Mouse (Mus musculus): ENCODE data around the gene Gm49354. TPM values are rescaled to one million over a fixed set of nuclear protein-coding genes. Genes with fewer than 3 reads are reported as not detected.
"Not testable (repeated sequence)": the region's sequence is repeated elsewhere in the genome, so short reads cannot be mapped to it uniquely, and the experiment has no call there.

Gene Gm49354
- polyA plus RNA-seq, 1 experiment from 2014 or later, result not detected

GRCm38 (mm10) chr13:59800077-59800476 is 18.0 kb upstream of the Gm49354 start:
- 94% methylated on average over 2 of the region's 2 CpGs for WGBS
- Histone ChIP-seq H3K4me1 (ENCODE audit: control insufficient read depth, insufficient read depth, low read length) (no peaks in the 10 kb centered on the region), H3K4me2 (no peak overlapping the region), H3K27ac (ENCODE audit: low read depth, low read length) (no peak overlapping the region), H3K4me3 (ENCODE audit: low read depth, low read length) (no peak overlapping the region), H3K9ac (ENCODE audit: low read length) (no peak overlapping the region), H3K9me3 (ENCODE audit: control insufficient read depth, low read length) (no peaks in the 10 kb centered on the region), H3K27me3 (ENCODE audit: control insufficient read depth, insufficient read depth, low read length) (no peaks in the 10 kb centered on the region), H3K36me3 (ENCODE audit: control insufficient read depth, insufficient read depth, low read length) (peaks cover 41% of the 10 kb centered on the region)
- ATAC-seq (ENCODE audit: low FRiP score), result no peak
- no peak for DNase-seq (ENCODE audit: low spot score, missing footprints)

GRCm38 (mm10) chr13:59798306-59798705 is 16.3 kb upstream of the Gm49354 start:
- H3K9me3 ChIP-seq (ENCODE audit: control insufficient read depth, low read length), result no peaks in the 10 kb centered on the region
- no peak for ATAC-seq (ENCODE audit: low FRiP score)
- WGBS, result 94% methylated on average over 1 of the region's 1 CpGs
- H3K4me3 ChIP-seq (ENCODE audit: low read depth, low read length), result no peak overlapping the region
- no peak for DNase-seq (ENCODE audit: low spot score, missing footprints)
- no peak overlapping the region for H3K4me2 ChIP-seq
- no peak overlapping the region for H3K9ac ChIP-seq (ENCODE audit: low read length)
- H3K4me1 ChIP-seq (ENCODE audit: control insufficient read depth, insufficient read depth, low read length), result no peaks in the 10 kb centered on the region
- H3K36me3 ChIP-seq (ENCODE audit: control insufficient read depth, insufficient read depth, low read length), result peaks cover 35% of the 10 kb centered on the region
- no peaks in the 10 kb centered on the region for H3K27me3 ChIP-seq (ENCODE audit: control insufficient read depth, insufficient read depth, low read length)
- no peak overlapping the region for H3K27ac ChIP-seq (ENCODE audit: low read depth, low read length)

- Histone ChIP-seq H3K27me3 (ENCODE audit: control insufficient read depth, insufficient read depth, low read length) (no peaks in the 10 kb centered on the region), H3K9me3 (ENCODE audit: control insufficient read depth, low read length) (no peaks in the 10 kb centered on the region), H3K27ac (ENCODE audit: low read depth, low read length) (no peak overlapping the region), H3K4me3 (ENCODE audit: low read depth, low read length) (no peak overlapping the region), H3K4me1 (ENCODE audit: control insufficient read depth, insufficient read depth, low read length) (no peaks in the 10 kb centered on the region), H3K4me2 (no peak overlapping the region), H3K9ac (ENCODE audit: low read length) (no peak overlapping the region), H3K36me3 (ENCODE audit: control insufficient read depth, insufficient read depth, low read length) (peaks cover 38% of the 10 kb centered on the region)
- ATAC-seq (ENCODE audit: low FRiP score) (no peak), DNase-seq (ENCODE audit: low spot score, missing footprints) (no peak)
- 96% methylated on average over 9 of the region's 9 CpGs for WGBS
Observed at GRCm38 (mm10) chr13:59796466-59796848, 14.4 kb upstream of the Gm49354 start.

- Histone ChIP-seq H3K9ac (ENCODE audit: low read length) (no peak overlapping the region), H3K27ac (ENCODE audit: low read depth, low read length) (no peak overlapping the region), H3K27me3 (ENCODE audit: control insufficient read depth, insufficient read depth, low read length) (no peaks in the 10 kb centered on the region), H3K4me2 (no peak overlapping the region), H3K36me3 (ENCODE audit: control insufficient read depth, insufficient read depth, low read length) (peaks cover 38% of the 10 kb centered on the region), H3K4me3 (ENCODE audit: low read depth, low read length) (no peak overlapping the region), H3K4me1 (ENCODE audit: control insufficient read depth, insufficient read depth, low read length) (no peaks in the 10 kb centered on the region), H3K9me3 (ENCODE audit: control insufficient read depth, low read length) (no peaks in the 10 kb centered on the region)
- 90% methylated on average over 6 of the region's 6 CpGs for WGBS
- ATAC-seq (ENCODE audit: low FRiP score) (no peak), DNase-seq (ENCODE audit: low spot score, missing footprints) (no peak)
Observed at GRCm38 (mm10) chr13:59795807-59796465, 13.9 kb upstream of the Gm49354 start.

- ATAC-seq (ENCODE audit: low FRiP score) (no peak), DNase-seq (ENCODE audit: low spot score, missing footprints) (no peak)
- H3K36me3 ChIP-seq (ENCODE audit: control insufficient read depth, insufficient read depth, low read length), result peaks cover 32% of the 10 kb centered on the region
Observed at GRCm38 (mm10) chr13:59794786-59795185, 12.7 kb upstream of the Gm49354 start.

GRCm38 (mm10) chr13:59779744-59780264 is 2.2 kb downstream of the Gm49354 start:
- not testable (repeated sequence) for H3K27me3 ChIP-seq (ENCODE audit: control insufficient read depth, insufficient read depth, low read length); H3K4me3 ChIP-seq (ENCODE audit: low read depth, low read length); H3K4me2 ChIP-seq; H3K9me3 ChIP-seq (ENCODE audit: control insufficient read depth, low read length); H3K27ac ChIP-seq (ENCODE audit: low read depth, low read length); ATAC-seq (ENCODE audit: low FRiP score); H3K9ac ChIP-seq (ENCODE audit: low read length); H3K4me1 ChIP-seq (ENCODE audit: control insufficient read depth, insufficient read depth, low read length)
- H3K36me3 ChIP-seq (ENCODE audit: control insufficient read depth, insufficient read depth, low read length), result peaks cover 40% of the 10 kb centered on the region
- DNase-seq (ENCODE audit: low spot score, missing footprints), result peak; percentile 78
- WGBS, result 94% methylated on average over 1 of the region's 1 CpGs

More at GRCm38 (mm10) chr13:59794786-59795185, 12.7 kb upstream of the Gm49354 start:
- Histone ChIP-seq H3K4me2 (no peak overlapping the region), H3K27me3 (ENCODE audit: control insufficient read depth, insufficient read depth, low read length) (no peaks in the 10 kb centered on the region), H3K9ac (ENCODE audit: low read length) (no peak overlapping the region), H3K4me3 (ENCODE audit: low read depth, low read length) (no peak overlapping the region), H3K27ac (ENCODE audit: low read depth, low read length) (no peak overlapping the region), H3K4me1 (ENCODE audit: control insufficient read depth, insufficient read depth, low read length) (no peaks in the 10 kb centered on the region), H3K9me3 (ENCODE audit: control insufficient read depth, low read length) (no peaks in the 10 kb centered on the region)
- WGBS, result 96% methylated on average over 1 of the region's 1 CpGs

- no peak for ATAC-seq (ENCODE audit: low FRiP score)
- no peaks in the 10 kb centered on the region for H3K27me3 ChIP-seq (ENCODE audit: control insufficient read depth, insufficient read depth, low read length)
- H3K9ac ChIP-seq (ENCODE audit: low read length), result no peak overlapping the region
- no peak for DNase-seq (ENCODE audit: low spot score, missing footprints)
- WGBS, result 93% methylated on average over 4 of the region's 4 CpGs
- no peaks in the 10 kb centered on the region for H3K9me3 ChIP-seq (ENCODE audit: control insufficient read depth, low read length)
- H3K4me3 ChIP-seq (ENCODE audit: low read depth, low read length), result no peak overlapping the region
- no peaks in the 10 kb centered on the region for H3K4me1 ChIP-seq (ENCODE audit: control insufficient read depth, insufficient read depth, low read length)
- H3K4me2 ChIP-seq, result no peak overlapping the region
- H3K36me3 ChIP-seq (ENCODE audit: control insufficient read depth, insufficient read depth, low read length), result peaks cover 40% of the 10 kb centered on the region
- no peak overlapping the region for H3K27ac ChIP-seq (ENCODE audit: low read depth, low read length)
Observed at GRCm38 (mm10) chr13:59779213-59779612, 2.8 kb downstream of the Gm49354 start.

- no peak overlapping the region for H3K4me2 ChIP-seq
- no peak overlapping the region for H3K4me3 ChIP-seq (ENCODE audit: low read depth, low read length)
- H3K27me3 ChIP-seq (ENCODE audit: control insufficient read depth, insufficient read depth, low read length), result no peaks in the 10 kb centered on the region
- ATAC-seq (ENCODE audit: low FRiP score), result no peak
- no peak overlapping the region for H3K27ac ChIP-seq (ENCODE audit: low read depth, low read length)
- WGBS, result 91% methylated on average over 3 of the region's 3 CpGs
- H3K4me1 ChIP-seq (ENCODE audit: control insufficient read depth, insufficient read depth, low read length), result peaks cover 5% of the 10 kb centered on the region; the same call in 1 of the 2 replicates
- no peak overlapping the region for H3K9ac ChIP-seq (ENCODE audit: low read length)
- H3K9me3 ChIP-seq (ENCODE audit: control insufficient read depth, low read length), result no peaks in the 10 kb centered on the region
- DNase-seq (ENCODE audit: low spot score, missing footprints), result no peak
- peaks cover 18% of the 10 kb centered on the region for H3K36me3 ChIP-seq (ENCODE audit: control insufficient read depth, insufficient read depth, low read length)
Observed at GRCm38 (mm10) chr13:59775168-59775567, 6.9 kb downstream of the Gm49354 start.

- H3K4me2 ChIP-seq, result no peak overlapping the region
- DNase-seq (ENCODE audit: low spot score, missing footprints), result no peak
Observed at GRCm38 (mm10) chr13:59771257-59771656, 10.8 kb downstream of the Gm49354 start.

More at GRCm38 (mm10) chr13:59771257-59771656, 10.8 kb downstream of the Gm49354 start:
- H3K4me1 ChIP-seq (ENCODE audit: control insufficient read depth, insufficient read depth, low read length), result peaks cover 27% of the 10 kb centered on the region
- H3K9ac ChIP-seq (ENCODE audit: low read length), result peak overlapping the region; percentile 85; the same call in 1 of the 2 replicates
- peaks cover 2% of the 10 kb centered on the region; the same call in 1 of the 2 replicates for H3K36me3 ChIP-seq (ENCODE audit: control insufficient read depth, insufficient read depth, low read length)
- no peak for ATAC-seq (ENCODE audit: low FRiP score)
- H3K27me3 ChIP-seq (ENCODE audit: control insufficient read depth, insufficient read depth, low read length), result no peaks in the 10 kb centered on the region
- H3K9me3 ChIP-seq (ENCODE audit: control insufficient read depth, low read length), result no peaks in the 10 kb centered on the region
- no peak overlapping the region for H3K4me3 ChIP-seq (ENCODE audit: low read depth, low read length)
- WGBS, result 78% methylated on average over 9 of the region's 9 CpGs
- no peak overlapping the region for H3K27ac ChIP-seq (ENCODE audit: low read depth, low read length)

Measured in midbrain, embryonic 11.5 days (tissue).